Mouse (Mus musculus) common myeloid progenitor, adult 5-6 weeks (primary cell): ENCODE measurements at regions not wholly inside any gene's neighbourhood (a gene's known extent, or its start where the extent isn't known, plus 50 kb on each side); places are given as distances from the start of the nearest gene placed in this dataset.
A peak's percentile ranks its signal among the peaks of the same experiment; 100 is the strongest.

Experiments
- ATAC-seq: replicated peaks from 2 replicates; pipeline ENCODE4 v1.8.0; 2016; ENCODE audit warnings: low read depth, mild to moderate bottlenecking, moderate TSS enrichment, inconsistent platforms; ENCODE audit not compliant: poor library complexity, severe bottlenecking

DNA sequence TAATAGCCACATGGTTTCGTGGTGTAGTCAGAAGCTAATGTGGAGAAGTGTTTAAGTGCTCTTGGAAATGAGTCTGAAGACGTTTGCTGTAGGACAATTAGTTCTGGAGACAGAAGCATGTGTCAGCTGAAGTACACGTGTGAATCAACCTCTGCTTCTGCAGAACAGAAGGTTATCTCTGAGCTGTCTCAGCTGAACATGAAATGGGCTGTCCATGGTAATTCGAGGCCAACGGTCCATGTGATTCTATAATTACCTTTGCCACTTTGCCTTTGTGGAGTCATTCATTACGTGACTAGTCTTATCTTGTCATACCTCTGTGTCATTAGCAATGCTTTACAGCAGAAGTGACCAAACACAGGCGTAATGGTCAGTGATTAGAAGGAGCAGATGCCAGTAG, 295.6 kb upstream of the Veph1 start:
- ATAC-seq = no peak

GRCm38 (mm10) chr3:66590775-66591174, 294.1 kb upstream of the Veph1 start:
- no peak for ATAC-seq

- no peak for ATAC-seq
Observed at GRCm38 (mm10) chr3:66589483-66589882, 292.8 kb upstream of the Veph1 start.

- ATAC-seq = no peak
Observed at GRCm38 (mm10) chr3:66584831-66585230, 288.2 kb upstream of the Veph1 start.

GRCm38 (mm10) chr3:66584101-66584500, 287.5 kb upstream of the Veph1 start:
- ATAC-seq = no peak

DNA sequence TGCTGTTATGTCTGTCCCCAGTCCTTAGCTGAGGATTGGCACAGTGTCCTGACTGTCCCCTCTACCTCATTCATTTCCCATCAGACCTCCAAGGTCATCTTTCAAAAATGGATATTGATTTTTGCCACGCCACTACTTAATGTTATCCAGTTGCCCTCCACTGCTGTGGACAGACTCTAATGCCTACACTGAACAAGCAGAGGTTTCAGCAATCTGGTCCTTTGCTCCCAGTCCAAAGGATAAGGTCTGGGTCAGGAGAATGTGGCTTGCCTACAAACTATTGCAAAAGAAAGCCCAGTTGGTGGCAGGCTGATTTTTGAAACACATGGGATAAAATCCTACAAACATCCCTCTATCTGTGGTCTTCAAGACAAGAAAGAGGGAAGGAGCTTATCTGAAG, 280.0 kb upstream of the Veph1 start:
- ATAC-seq = no peak

GRCm38 (mm10) chr3:66574321-66574720, 277.7 kb upstream of the Veph1 start:
- ATAC-seq = no peak

- no peak for ATAC-seq
Observed at GRCm38 (mm10) chr3:66572887-66573519, 276.4 kb upstream of the Veph1 start.

DNA sequence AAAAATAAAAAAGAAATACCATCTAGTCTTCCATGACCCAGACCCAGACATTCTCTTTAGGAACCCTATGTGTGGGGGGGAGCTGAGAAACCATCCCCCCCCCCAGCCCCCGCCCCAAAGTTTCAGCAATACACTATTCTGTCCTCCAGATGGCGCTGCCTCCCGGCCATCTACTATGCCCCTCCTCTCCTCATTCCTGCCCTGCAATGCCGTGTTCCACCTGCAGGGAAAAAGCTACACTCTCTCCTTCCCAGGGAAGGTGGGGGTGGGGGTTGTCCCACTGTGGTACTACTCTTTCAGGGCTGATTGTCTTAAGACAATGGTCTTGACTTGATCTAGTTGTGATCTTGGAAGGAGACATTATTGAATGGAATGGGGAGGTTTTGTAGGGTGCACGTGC, 273.7 kb upstream of the Veph1 start:
- ATAC-seq = peak; percentile 90

DNA sequence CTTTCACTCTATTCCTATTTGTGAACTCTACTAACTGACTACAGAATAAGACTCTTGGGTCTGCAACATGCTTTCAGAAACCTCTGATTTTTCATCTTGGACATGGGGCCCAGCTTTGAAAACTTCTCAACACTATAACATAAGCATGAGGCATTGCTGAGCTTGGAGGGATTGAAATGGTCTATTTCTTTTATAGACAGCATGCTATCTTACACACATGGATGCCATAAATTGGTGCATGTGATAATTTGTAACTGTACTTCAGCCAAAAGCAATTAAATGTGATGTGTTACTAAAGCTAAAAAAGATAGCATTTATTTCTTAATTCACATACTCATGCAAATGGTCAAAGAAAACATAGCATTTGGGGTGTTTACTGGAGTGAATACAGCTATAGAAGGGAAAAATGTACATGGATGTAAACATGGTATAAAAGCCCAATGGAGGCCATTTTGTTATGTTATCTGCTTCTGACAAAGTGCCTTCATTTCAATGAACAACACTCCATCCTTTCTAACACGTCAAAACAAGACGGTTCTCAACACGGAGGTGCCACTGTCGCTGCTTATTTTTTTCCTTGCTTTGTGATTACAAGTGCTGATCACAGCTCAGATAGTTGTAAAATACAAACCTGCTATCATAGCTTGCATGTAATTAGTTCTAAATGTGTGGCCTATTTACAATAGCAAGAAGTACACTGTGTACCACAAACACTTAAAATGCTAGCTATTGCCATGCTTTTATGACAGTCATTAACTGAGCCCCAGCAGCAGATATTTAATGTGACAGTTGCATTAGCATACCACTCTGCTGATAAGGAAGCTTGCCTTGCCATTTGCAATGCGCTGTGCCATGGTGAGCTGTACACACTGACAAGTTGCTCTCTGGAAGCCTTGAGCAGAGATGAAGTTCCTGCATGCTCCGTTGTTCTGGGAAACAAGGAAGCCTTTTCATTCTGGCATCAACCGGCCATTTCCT, 267.9 kb upstream of the Veph1 start:
- peak; percentile 45; the same call in 1 of the 2 replicates for ATAC-seq

DNA sequence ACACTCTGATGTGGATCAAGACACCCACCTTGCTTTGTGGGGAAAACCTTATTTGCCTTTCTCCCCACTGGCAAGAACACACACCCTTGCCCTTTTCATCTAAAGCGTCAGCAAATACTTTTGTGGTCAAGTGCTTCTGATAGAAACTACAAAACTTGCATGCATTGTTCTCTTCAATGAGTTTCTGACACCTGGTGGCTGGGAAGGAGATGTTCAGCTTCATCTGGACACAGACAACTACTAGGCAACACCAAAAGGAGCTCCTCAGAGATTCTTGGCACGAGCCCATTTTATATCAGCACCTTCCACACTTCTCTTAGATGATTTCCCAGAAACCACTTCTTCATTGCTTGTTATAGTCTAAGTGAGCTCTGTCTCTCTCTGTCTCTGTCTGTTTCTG, 266.7 kb upstream of the Veph1 start:
- ATAC-seq = peak; percentile 94

DNA sequence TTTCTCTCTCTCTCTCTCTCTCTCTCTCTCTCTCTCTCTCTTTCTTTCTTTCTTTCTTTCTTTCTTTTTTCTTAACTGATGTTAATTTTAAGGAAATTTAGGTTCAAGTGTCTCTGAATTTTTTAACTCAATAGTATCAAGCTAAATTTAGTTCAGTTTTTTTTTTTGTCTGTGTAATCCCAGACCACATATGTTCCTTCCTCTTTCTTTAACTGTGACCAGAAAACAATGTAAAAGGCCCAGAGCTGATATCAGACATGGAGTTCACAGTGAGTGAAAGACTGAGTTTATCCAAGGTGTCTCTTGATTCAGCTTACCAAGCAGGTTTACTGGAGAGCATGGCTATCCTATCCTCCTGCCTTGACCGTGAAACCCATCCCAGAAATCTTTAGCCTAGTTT, 258.9 kb upstream of the Veph1 start:
- ATAC-seq = peak; percentile 97

- ATAC-seq = no peak
Observed at GRCm38 (mm10) chr3:66550920-66551319, 254.3 kb upstream of the Veph1 start.

DNA sequence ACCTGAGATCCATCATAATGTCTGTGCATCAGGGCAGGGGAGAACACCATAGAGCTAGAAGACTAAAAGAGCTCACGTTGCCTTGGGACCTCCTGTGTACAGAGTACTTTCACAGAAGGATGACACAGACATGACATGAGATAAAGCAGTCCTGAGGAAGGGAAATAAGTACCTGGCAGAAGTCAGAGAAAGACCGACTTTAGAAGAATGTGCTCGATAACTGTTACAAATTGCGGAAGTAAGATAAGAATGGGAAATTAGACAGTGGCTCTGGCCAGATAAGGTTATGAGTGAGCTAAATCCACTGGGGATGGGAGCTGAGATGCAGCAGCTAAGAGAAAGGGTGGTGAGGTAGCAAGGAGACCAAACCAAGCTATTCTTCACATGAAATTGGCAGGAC, 249.9 kb upstream of the Veph1 start:
- peak; percentile 86 for ATAC-seq

GRCm38 (mm10) chr3:66544139-66544933, 247.7 kb upstream of the Veph1 start:
- no peak for ATAC-seq

- ATAC-seq = no peak
Observed at GRCm38 (mm10) chr3:66542865-66543264, 246.2 kb upstream of the Veph1 start.

DNA sequence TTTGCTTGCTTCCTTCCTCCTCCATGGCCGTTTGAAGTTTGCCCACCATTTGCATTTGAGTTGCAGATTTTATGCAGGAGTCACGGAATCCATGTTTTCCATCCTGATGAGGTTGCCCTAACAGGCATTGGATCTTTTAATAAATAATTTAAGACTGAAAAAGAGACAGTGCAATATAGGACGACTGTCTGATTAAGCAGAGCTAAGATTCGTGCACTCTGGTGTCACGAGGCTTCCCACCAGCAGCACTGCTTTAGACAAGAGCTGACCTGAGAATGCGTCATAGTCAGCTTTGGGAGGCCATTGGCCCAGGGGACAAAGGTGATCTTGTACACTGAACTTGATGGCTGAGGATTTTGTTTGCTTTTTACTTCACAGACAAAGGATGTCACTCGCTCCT, 241.3 kb upstream of the Veph1 start:
- ATAC-seq = no peak

DNA sequence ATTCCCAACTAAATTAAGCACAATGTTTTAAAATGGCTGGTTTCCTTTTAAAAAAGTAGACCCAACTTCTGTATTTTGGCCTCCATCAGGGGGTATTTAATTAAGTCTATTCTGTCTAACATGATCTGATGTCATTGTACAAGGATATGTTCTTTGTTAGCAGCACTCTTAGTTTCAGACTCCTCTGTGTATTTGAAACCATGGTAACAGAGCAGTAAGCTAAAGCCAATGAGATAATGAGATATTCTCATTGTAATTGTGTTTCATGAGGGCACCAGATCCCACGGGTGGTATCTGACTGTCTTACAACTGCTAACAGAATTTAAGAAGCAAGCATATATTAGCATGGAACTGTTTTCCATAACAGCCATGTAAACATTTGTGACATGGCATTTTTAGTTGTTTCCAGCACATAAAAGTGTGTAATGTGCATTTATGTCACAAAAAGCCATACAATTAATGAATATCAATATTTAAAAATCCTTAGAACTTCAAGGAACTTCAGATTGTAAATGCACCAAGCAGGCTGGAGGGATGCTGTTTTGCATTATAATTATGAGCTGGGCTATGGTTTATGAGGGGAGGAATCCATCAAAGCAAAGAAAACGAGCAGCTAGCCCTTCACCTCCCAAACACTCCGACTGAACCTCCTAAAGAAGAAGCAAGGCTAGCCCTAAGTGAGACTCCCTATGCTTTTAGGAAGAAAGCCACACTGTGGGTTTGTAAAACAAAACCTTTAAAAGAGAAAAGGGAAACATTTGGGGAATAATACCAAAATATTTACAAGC, 240.7 kb upstream of the Veph1 start:
- no peak for ATAC-seq

DNA sequence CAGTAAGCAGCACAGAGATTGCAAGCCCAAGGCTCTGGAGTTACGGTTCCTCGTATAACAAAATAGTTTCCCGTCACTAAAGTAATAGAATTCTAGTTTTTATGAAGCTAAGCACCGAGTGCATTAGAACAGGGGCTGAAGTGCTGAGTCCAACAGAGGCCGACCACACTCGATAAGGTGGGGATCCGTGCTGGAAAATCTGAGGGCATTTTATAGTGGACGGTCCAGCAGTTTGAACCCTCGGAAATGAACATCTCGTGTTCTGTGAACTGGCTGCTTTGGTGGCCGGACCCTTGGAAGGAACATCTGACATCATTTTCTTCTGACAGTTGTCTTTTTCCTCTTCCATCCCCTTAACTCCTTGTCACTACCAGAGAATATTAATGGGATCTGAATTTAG, 240.0 kb upstream of the Veph1 start:
- ATAC-seq = no peak
